Comparison of ENCODE assay signal across 32 mouse cellular contexts in genomic region chr5:138094474-138094873, GRCm38 (mm10). TPM values are rescaled to one million over a fixed set of nuclear protein-coding genes. Genes with fewer than 3 reads are reported as not detected.
DNase-seq lines count a peak whose midpoint lies in the region; ATAC-seq and TF ChIP-seq lines count a peak whose summit lies in the region.
"Had no signal": no experiment of that assay in that cellular context is flagged by ENCODE, and none has a peak within 500 bp of the region (broad histone marks: within the 10 kb centered on the region; RNA-seq: fewer than 3 reads in every experiment).

No protein-coding gene starts in this region.

- WGBS in liver, embryonic 14.5 days (ENCODE audit: insufficient replicate concordance): 75% methylated on average over 6 of the region's 6 CpGs
- WGBS in liver, embryonic 12.5 days (ENCODE audit: insufficient replicate concordance): 87% methylated on average over 6 of the region's 6 CpGs
- 72% methylated on average over 6 of the region's 6 CpGs for WGBS in liver, postnatal 0 days (ENCODE audit: insufficient replicate concordance)

- no peak overlapping the region for H3K27ac ChIP-seq in liver, embryonic 14.5 days
- H3K27ac ChIP-seq in liver, embryonic 12.5 days: no peak overlapping the region
- peak overlapping the region; percentile 85 for H3K27ac ChIP-seq in liver, postnatal 0 days (ENCODE audit: low read depth)
- H3K27ac ChIP-seq: embryonic facial prominence, embryonic 10.5 days; embryonic facial prominence, embryonic 13.5 days; forebrain, embryonic 12.5 days; forebrain, embryonic 15.5 days; heart, embryonic 15.5 days; hindbrain, embryonic 10.5 days; hindbrain, embryonic 13.5 days had no signal

- peak; percentile 45 for DNase-seq in heart, adult 11 months
- no peak for DNase-seq in heart, adult 8-10 months (ENCODE audit: low spot score)
- DNase-seq in liver, embryonic 14.5 days (ENCODE audit: low read depth in 3 of 3, low spot score in 3 of 3): no peak
- peak; percentile 29 for DNase-seq in liver, postnatal 0 days
- no peak for DNase-seq in urinary bladder, adult 18-20 months (ENCODE audit: low spot score in 2 of 2)
- DNase-seq: adrenal gland, adult 8-10 months; adrenal gland, postnatal 25 days; cerebellum, adult 11-12 months; cerebellum, adult 8-10 months; cerebellum, postnatal 10 days; cerebellum, postnatal 36 days; embryo, embryonic 11 days; gastrocnemius, postnatal 36 days; heart, postnatal 10 days; heart, postnatal 36 days had no signal

- TF ChIP-seq CTCF in liver, embryonic 14.5 days (IDR thresholded peaks at IDR 0.05; ENCODE audit: low read depth): no peak
- no peak for TF ChIP-seq CTCF in liver, postnatal 0 days (IDR thresholded peaks at IDR 0.05; ENCODE audit: low read depth)

- peak; percentile 62 for ATAC-seq in liver, embryonic 14.5 days (ENCODE audit: insufficient read depth)
- no peak; the same call in 1 of the 2 replicates for ATAC-seq in liver, embryonic 12.5 days
- peak; percentile 94 for ATAC-seq in liver, postnatal 0 days
- ATAC-seq: activated CD4-positive, CD25-positive, alpha-beta regulatory T cell, adult 4 months; forebrain, embryonic 15.5 days; hindbrain, embryonic 16.5 days had no signal

- H3K36me3 ChIP-seq in liver, embryonic 14.5 days (replicated peaks; ENCODE audit: control insufficient read depth, insufficient read depth, low read depth): peaks cover 52% of the 10 kb centered on the region
- H3K36me3 ChIP-seq in liver, embryonic 12.5 days: peaks cover 72% of the 10 kb centered on the region
- peaks cover 49% of the 10 kb centered on the region for H3K36me3 ChIP-seq in liver, postnatal 0 days (replicated peaks; ENCODE audit: insufficient read depth, low read length)

- H3K4me1 ChIP-seq in liver, embryonic 14.5 days (replicated peaks; ENCODE audit: control insufficient read depth in 2 of 2, insufficient read depth in 2 of 2, low read length in 1 of 2): no peaks in the 10 kb centered on the region; a peak in 1 of 4 replicates
- peaks cover 6% of the 10 kb centered on the region; the same call in 1 of the 2 replicates for H3K4me1 ChIP-seq in liver, embryonic 12.5 days
- H3K4me1 ChIP-seq in liver, postnatal 0 days (ENCODE audit: insufficient read depth): 0 out of 2 replicates have a peak, but pooled peaks cover 2% of the 10 kb centered on the region
- H3K4me1 ChIP-seq: embryonic facial prominence, embryonic 10.5 days; embryonic facial prominence, embryonic 13.5 days; heart, embryonic 12.5 days; heart, embryonic 15.5 days; hindbrain, embryonic 10.5 days had no signal

- no peaks in the 10 kb centered on the region for H3K27me3 ChIP-seq in liver, embryonic 14.5 days (ENCODE audit: control insufficient read depth, insufficient read depth, low read length)
- H3K27me3 ChIP-seq in liver, embryonic 12.5 days (replicated peaks): no peaks in the 10 kb centered on the region
- no peaks in the 10 kb centered on the region for H3K27me3 ChIP-seq in liver, postnatal 0 days (ENCODE audit: insufficient read depth, low read length)
- H3K27me3 ChIP-seq: embryonic facial prominence, embryonic 13.5 days; forebrain, embryonic 12.5 days; forebrain, embryonic 15.5 days; heart, embryonic 12.5 days; heart, embryonic 15.5 days; hindbrain, embryonic 13.5 days had no signal

- no peak for TF ChIP-seq EP300 in liver, embryonic 14.5 days (IDR thresholded peaks at IDR 0.05; ENCODE audit: low read depth)
- no peak for TF ChIP-seq EP300 in liver, postnatal 0 days (IDR thresholded peaks at IDR 0.05; ENCODE audit: low read depth)

- H3K4me2 ChIP-seq in liver, embryonic 14.5 days (ENCODE audit: low read depth): no peak overlapping the region
- H3K4me2 ChIP-seq in liver, embryonic 12.5 days: no peak overlapping the region
- no peak overlapping the region for H3K4me2 ChIP-seq in liver, postnatal 0 days (ENCODE audit: low read depth, low read length)
- H3K4me2 ChIP-seq: embryonic facial prominence, embryonic 13.5 days; forebrain, embryonic 12.5 days; forebrain, embryonic 15.5 days; heart, embryonic 12.5 days; heart, embryonic 15.5 days; hindbrain, embryonic 13.5 days had no signal

- H3K9me3 ChIP-seq in liver, embryonic 14.5 days (ENCODE audit: control insufficient read depth, low read length): no peaks in the 10 kb centered on the region
- no peaks in the 10 kb centered on the region for H3K9me3 ChIP-seq in liver, embryonic 12.5 days (replicated peaks)
- H3K9me3 ChIP-seq in liver, postnatal 0 days (ENCODE audit: low read length): no peaks in the 10 kb centered on the region
- H3K9me3 ChIP-seq: embryonic facial prominence, embryonic 10.5 days; embryonic facial prominence, embryonic 13.5 days; forebrain, embryonic 12.5 days; forebrain, embryonic 15.5 days; heart, embryonic 12.5 days; heart, embryonic 15.5 days; hindbrain, embryonic 10.5 days; hindbrain, embryonic 13.5 days had no signal

- no peak overlapping the region for H3K9ac ChIP-seq in liver, embryonic 14.5 days (replicated peaks)
- no peak overlapping the region for H3K9ac ChIP-seq in liver, embryonic 12.5 days
- no peak overlapping the region for H3K9ac ChIP-seq in liver, postnatal 0 days (replicated peaks)
- H3K9ac ChIP-seq: embryonic facial prominence, embryonic 13.5 days; forebrain, embryonic 12.5 days; forebrain, embryonic 15.5 days; heart, embryonic 12.5 days; heart, embryonic 15.5 days; hindbrain, embryonic 13.5 days had no signal

- H3K4me3 ChIP-seq in liver, embryonic 14.5 days (ENCODE audit: insufficient read depth in 1 of 2, low read depth in 2 of 2, low read length in 2 of 2): no peak overlapping the region
- H3K4me3 ChIP-seq in liver, embryonic 12.5 days: no peak overlapping the region
- no peak overlapping the region for H3K4me3 ChIP-seq in liver, postnatal 0 days (ENCODE audit: low read depth, low read length)
- H3K4me3 ChIP-seq: embryonic facial prominence, embryonic 10.5 days; embryonic facial prominence, embryonic 13.5 days; erythroblast, embryonic 14.5 days; forebrain, embryonic 12.5 days; forebrain, embryonic 15.5 days; heart, embryonic 12.5 days; heart, embryonic 15.5 days; hindbrain, embryonic 10.5 days; hindbrain, embryonic 13.5 days had no signal

RNA-seq across cellular contexts. Expression of gene Zkscan1, which starts 9.6 kb away (rescaled TPM):
- total RNA-seq in heart, adult 8-10 months (2022): 10 to 100 TPM; 13.7 to 16.2 (median 15.3) TPM
- polyA plus RNA-seq in liver, embryonic 14.5 days (2012; rRNA removed): 1.5 and 2.2 TPM in 2 replicates
- 4.7 and 4.9 TPM in 2 replicates for polyA plus RNA-seq in liver, embryonic 14.5 days (2014; fragmentation: Nextera tagmentation; extraction: Ambion mirVana)
- 7.3 and 8.2 TPM in 2 replicates for polyA plus RNA-seq in liver, embryonic 12.5 days (2016; fragmentation: Nextera tagmentation; extraction: Ambion mirVana)
- polyA plus RNA-seq in liver, postnatal 0 days (2015; fragmentation: Nextera tagmentation; extraction: Ambion mirVana): 3.5 and 4.2 TPM in 2 replicates

RNA-seq across cellular contexts. Expression of gene Zscan21, which starts 22.2 kb away (rescaled TPM):
- total RNA-seq in heart, adult 8-10 months (2022): 10 to 100 TPM; 11.2 to 12.9 (median 11.9) TPM
- polyA plus RNA-seq in liver, embryonic 14.5 days (2012; rRNA removed): 5.3 and 7.7 TPM in 2 replicates
- polyA plus RNA-seq in liver, embryonic 14.5 days (2014; fragmentation: Nextera tagmentation; extraction: Ambion mirVana): 13.3 and 13.9 TPM in 2 replicates
- polyA plus RNA-seq in liver, embryonic 12.5 days (2016; fragmentation: Nextera tagmentation; extraction: Ambion mirVana): 19.0 and 19.6 TPM in 2 replicates
- polyA plus RNA-seq in liver, postnatal 0 days (2015; fragmentation: Nextera tagmentation; extraction: Ambion mirVana): 10.3 and 12.3 TPM in 2 replicates

RNA-seq across cellular contexts. Expression of gene Smok3c, which starts 41.5 kb away (rescaled TPM):
- total RNA-seq in heart, adult 8-10 months (2022): not detected
- polyA plus RNA-seq in liver, embryonic 14.5 days (2012; rRNA removed): not detected in 2 replicates
- polyA plus RNA-seq in liver, embryonic 14.5 days (2014; fragmentation: Nextera tagmentation; extraction: Ambion mirVana): not detected in 2 replicates
- not detected in 2 replicates for polyA plus RNA-seq in liver, embryonic 12.5 days (2016; fragmentation: Nextera tagmentation; extraction: Ambion mirVana)
- polyA plus RNA-seq in liver, postnatal 0 days (2015; fragmentation: Nextera tagmentation; extraction: Ambion mirVana): not detected in 2 replicates
- total RNA-seq: adrenal gland, adult 8-10 months; adrenal gland, postnatal 25 days; ES-E14; gastrocnemius, adult 8-10 months; gastrocnemius, postnatal 36 days; granulocyte monocyte progenitor cell, adult 5-6 weeks; heart, postnatal 10 days; heart, postnatal 36 days had no signal
- polyA plus RNA-seq: activated CD4-positive, CD25-positive, alpha-beta regulatory T cell, adult 4 months; brain, embryonic 14.5 days; cortical plate, adult 2 months; embryonic facial prominence, embryonic 10.5 days; embryonic facial prominence, embryonic 13.5 days; erythroblast, embryonic 14.5 days; forebrain, embryonic 12.5 days; forebrain, embryonic 15.5 days; heart, embryonic 12.5 days; heart, embryonic 15.5 days; hindbrain, embryonic 10.5 days; hindbrain, embryonic 13.5 days; hindbrain, embryonic 16.5 days had no signal

Comparison
In these comparisons a context has a peak if more than half of its experiments do, and no peak if none do; other contexts are left out.
1. DNase-seq: peak in heart, adult 11 months (single experiment) and liver, postnatal 0 days (single experiment); none in heart, adult 8-10 months (single experiment), liver, embryonic 14.5 days (0 of 3) and urinary bladder, adult 18-20 months (0 of 2).